Mouse (Mus musculus) limb, embryonic 12.5 days (tissue): ENCODE data around the gene Tusc2. TPM values are rescaled to one million over a fixed set of nuclear protein-coding genes. Genes with fewer than 3 reads are reported as not detected.

Source experiments
- ATAC-seq: fragments of 200-750 bp; cut with Nextera tagmentation; 2 replicates; pipeline ENCODE4 v1.8.0; 2017; ENCODE audit warnings: low read depth, moderate TSS enrichment; ENCODE audit not compliant: insufficient number of reproducible peaks, insufficient read depth, low FRiP score, low TSS enrichment
- H3K27ac ChIP-seq: fragments of 300-500 bp; sonication (generic); 2 replicates; pipeline ENCODE4 v1.5.1; 2016; ENCODE audit warnings: mild to moderate bottlenecking, moderate library complexity
- H3K27me3 ChIP-seq: fragments of 300-500 bp; sonication (generic); 2 replicates; pipeline ENCODE4 v1.6.1; 2016; ENCODE audit warnings: mild to moderate bottlenecking, moderate library complexity
- H3K36me3 ChIP-seq: fragments of 300-500 bp; sonication (generic); 2 replicates; pipeline ENCODE4 v1.6.1; 2016; ENCODE audit warnings: mild to moderate bottlenecking, moderate library complexity
- H3K4me1 ChIP-seq: fragments of 300-500 bp; sonication (generic); replicated peaks from 2 replicates; pipeline ENCODE4 v1.6.1; 2016
- H3K4me2 ChIP-seq: fragments of 300-500 bp; sonication (generic); 2 replicates; pipeline ENCODE4 v1.6.1; 2016; ENCODE audit warnings: mild to moderate bottlenecking, moderate library complexity
- H3K4me3 ChIP-seq: fragments of 300-500 bp; sonication (generic); replicated peaks from 2 replicates; pipeline ENCODE4 v1.5.1; 2016; ENCODE audit warnings: mild to moderate bottlenecking
- H3K9ac ChIP-seq: fragments of 300-500 bp; sonication (generic); replicated peaks from 2 replicates; pipeline ENCODE4 v1.6.1; 2016; ENCODE audit warnings: mild to moderate bottlenecking, moderate library complexity
- H3K9me3 ChIP-seq: fragments of 300-500 bp; sonication (generic); 2 replicates; pipeline ENCODE4 v1.6.1; 2016; ENCODE audit warnings: mild to moderate bottlenecking, moderate library complexity
- WGBS: fragments of 180-500 bp; shearing (Covaris S2); methylation state at CpG from one replicate; pipeline ENCODE4 v1.1.7; 2016; 5-methylcytosine and 5-hydroxymethylcytosine counted together
- polyA plus RNA-seq: library from polyadenylated mRNA; unstranded; fragments of >200 nt; fragmentation: Nextera tagmentation; extraction: Ambion mirVana; gene quantifications from 2 replicates; pipeline ENCODE4 v1.2.1, GENCODE M21; 2016

Tusc2 gene
- polyA plus RNA-seq, 1 experiment from 2014 or later = 52.6 TPM

GRCm38 (mm10) chr9:107545199-107545598 is 17.9 kb upstream of the Tusc2 start:
- H3K27me3 ChIP-seq = peaks cover 6% of the 10 kb centered on the region; the same call in 1 of the 2 replicates
- H3K4me2 ChIP-seq = no peak overlapping the region
- H3K9ac ChIP-seq = no peak overlapping the region
- ATAC-seq = no peak
- H3K4me3 ChIP-seq = no peak overlapping the region
- H3K4me1 ChIP-seq = peaks cover 42% of the 10 kb centered on the region
- H3K36me3 ChIP-seq = peaks cover 24% of the 10 kb centered on the region
- no peak overlapping the region for H3K27ac ChIP-seq
- WGBS = 83% methylated on average over 10 of the region's 10 CpGs
- H3K9me3 ChIP-seq = no peaks in the 10 kb centered on the region

GRCm38 (mm10) chr9:107545602-107546001 is 17.5 kb upstream of the Tusc2 start:
- Histone ChIP-seq H3K9me3 (no peaks in the 10 kb centered on the region), H3K36me3 (peaks cover 24% of the 10 kb centered on the region), H3K9ac (no peak overlapping the region), H3K4me3 (no peak overlapping the region), H3K4me1 (peaks cover 44% of the 10 kb centered on the region), H3K27me3 (peaks cover 10% of the 10 kb centered on the region; the same call in 1 of the 2 replicates), H3K4me2 (0 out of 2 replicates have a peak overlapping the region, but pooled peaks have one; percentile 13), H3K27ac (no peak overlapping the region)
- 6% methylated on average over 3 of the region's 3 CpGs for WGBS
- no peak for ATAC-seq

DNA sequence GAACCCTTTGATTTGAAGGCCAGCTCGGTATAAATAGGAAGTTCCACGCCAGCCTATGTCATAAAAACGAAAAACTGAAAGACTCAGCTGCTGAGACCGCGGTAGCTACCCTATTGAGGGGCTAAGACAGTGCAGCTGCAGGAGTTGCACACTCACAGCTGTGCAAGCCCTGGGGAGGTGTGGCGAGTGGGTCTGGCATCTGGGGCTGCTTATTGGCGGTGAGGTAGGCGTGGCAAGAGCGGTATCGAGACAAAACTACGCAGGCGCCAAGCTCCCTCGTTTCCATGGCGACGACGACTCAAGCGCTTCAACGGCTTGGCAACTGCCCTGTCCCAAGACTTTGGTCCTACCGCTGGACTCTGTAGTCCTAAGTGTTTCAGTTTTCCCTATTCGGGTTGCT is 16.0 kb upstream of the Tusc2 start, which contains the start of gene Zmynd10:
Zmynd10 (plus strand) TSS at position 273 of the 400 bp plus-strand sequence.
- Histone ChIP-seq H3K9me3 (no peaks in the 10 kb centered on the region), H3K36me3 (peaks cover 24% of the 10 kb centered on the region), H3K4me2 (peak within 1 kb of the TSS; percentile 55), H3K4me3 (peak within 1 kb of the TSS; percentile 22), H3K27me3 (peaks cover 13% of the 10 kb centered on the region; the same call in 1 of the 2 replicates), H3K9ac (peak within 1 kb of the TSS; percentile 9; the same call in 1 of the 2 replicates), H3K27ac (peak within 1 kb of the TSS; percentile 79), H3K4me1 (peaks cover 50% of the 10 kb centered on the region)
- ATAC-seq = peak; percentile 70; the same call in 1 of the 2 replicates
- WGBS = 2% methylated on average over 20 of the region's 20 CpGs

- Histone ChIP-seq H3K36me3 (peaks cover 24% of the 10 kb centered on the region), H3K27ac (no peak overlapping the region; the same call in 1 of the 2 replicates), H3K4me1 (peaks cover 53% of the 10 kb centered on the region), H3K27me3 (peaks cover 13% of the 10 kb centered on the region; the same call in 1 of the 2 replicates), H3K4me3 (no peak overlapping the region), H3K4me2 (no peak overlapping the region), H3K9me3 (no peaks in the 10 kb centered on the region), H3K9ac (no peak overlapping the region)
- 77% methylated on average over 5 of the region's 5 CpGs for WGBS
- ATAC-seq = no peak
These were observed 15.1 kb upstream of the Tusc2 start for GRCm38 (mm10) chr9:107547957-107548356.

GRCm38 (mm10) chr9:107548820-107549219 is 14.2 kb upstream of the Tusc2 start:
- Histone ChIP-seq H3K36me3 (peaks cover 17% of the 10 kb centered on the region), H3K4me1 (peaks cover 58% of the 10 kb centered on the region), H3K9me3 (no peaks in the 10 kb centered on the region), H3K27me3 (peaks cover 13% of the 10 kb centered on the region; the same call in 1 of the 2 replicates), H3K27ac (no peak overlapping the region), H3K4me3 (no peak overlapping the region), H3K4me2 (no peak overlapping the region), H3K9ac (no peak overlapping the region)
- ATAC-seq = no peak
- 90% methylated on average over 10 of the region's 10 CpGs for WGBS

DNA sequence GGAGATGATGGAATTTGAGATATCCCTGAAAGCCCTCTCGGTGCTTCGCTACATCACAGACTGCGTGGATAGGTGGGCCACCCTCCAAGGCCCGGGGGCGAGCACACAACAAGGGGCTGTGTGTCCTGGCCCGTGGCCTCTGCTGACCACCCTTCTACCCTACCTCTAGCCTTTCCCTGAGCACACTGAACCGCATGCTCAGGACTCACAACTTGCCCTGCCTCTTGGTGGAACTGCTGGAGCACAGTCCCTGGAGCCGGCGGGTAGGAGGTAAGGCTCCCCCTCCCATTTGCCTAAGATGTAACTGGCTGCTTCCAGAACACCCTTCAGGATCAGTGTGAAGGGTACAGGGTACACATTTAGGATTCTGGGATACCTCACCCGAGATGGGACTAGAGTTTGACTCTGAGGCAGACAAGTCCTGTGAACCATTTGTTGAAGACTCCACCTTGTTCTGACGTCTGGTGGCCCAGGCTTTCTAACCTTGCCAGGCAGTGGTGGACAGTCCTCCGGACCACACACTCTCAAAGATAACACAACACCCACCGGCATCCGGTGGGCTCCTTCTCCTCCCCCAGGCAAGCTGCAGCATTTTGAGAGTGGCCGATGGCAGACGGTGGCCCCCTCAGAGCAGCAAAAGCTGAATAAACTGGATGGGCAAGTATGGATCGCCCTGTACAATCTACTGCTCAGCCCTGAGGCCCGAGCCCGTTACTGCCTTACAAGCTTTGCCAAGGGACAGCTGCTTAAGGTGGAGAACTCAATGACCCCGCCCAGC is 13.6 kb upstream of the Tusc2 start:
- Histone ChIP-seq H3K27me3 (peaks cover 13% of the 10 kb centered on the region; the same call in 1 of the 2 replicates), H3K4me1 (peaks cover 61% of the 10 kb centered on the region), H3K27ac (no peak overlapping the region), H3K9ac (no peak overlapping the region), H3K4me2 (0 out of 2 replicates have a peak overlapping the region, but pooled peaks have one; percentile 89), H3K4me3 (no peak overlapping the region), H3K9me3 (no peaks in the 10 kb centered on the region), H3K36me3 (peaks cover 10% of the 10 kb centered on the region)
- ATAC-seq = no peak
- WGBS = 82% methylated on average over 20 of the region's 20 CpGs

- no peak for ATAC-seq
- Histone ChIP-seq H3K9me3 (no peaks in the 10 kb centered on the region), H3K4me3 (peak overlapping the region; percentile 75), H3K4me2 (peak overlapping the region; percentile 89), H3K27me3 (peaks cover 13% of the 10 kb centered on the region; the same call in 1 of the 2 replicates), H3K4me1 (peaks cover 65% of the 10 kb centered on the region), H3K9ac (peak overlapping the region; percentile 83; the same call in 1 of the 2 replicates), H3K36me3 (no peaks in the 10 kb centered on the region), H3K27ac (peak overlapping the region; percentile 87)
- 30% methylated on average over 23 of the region's 23 CpGs for whole genome bisulfite sequencing
These were observed 12.5 kb upstream of the Tusc2 start for GRCm38 (mm10) chr9:107550491-107551116.

DNA sequence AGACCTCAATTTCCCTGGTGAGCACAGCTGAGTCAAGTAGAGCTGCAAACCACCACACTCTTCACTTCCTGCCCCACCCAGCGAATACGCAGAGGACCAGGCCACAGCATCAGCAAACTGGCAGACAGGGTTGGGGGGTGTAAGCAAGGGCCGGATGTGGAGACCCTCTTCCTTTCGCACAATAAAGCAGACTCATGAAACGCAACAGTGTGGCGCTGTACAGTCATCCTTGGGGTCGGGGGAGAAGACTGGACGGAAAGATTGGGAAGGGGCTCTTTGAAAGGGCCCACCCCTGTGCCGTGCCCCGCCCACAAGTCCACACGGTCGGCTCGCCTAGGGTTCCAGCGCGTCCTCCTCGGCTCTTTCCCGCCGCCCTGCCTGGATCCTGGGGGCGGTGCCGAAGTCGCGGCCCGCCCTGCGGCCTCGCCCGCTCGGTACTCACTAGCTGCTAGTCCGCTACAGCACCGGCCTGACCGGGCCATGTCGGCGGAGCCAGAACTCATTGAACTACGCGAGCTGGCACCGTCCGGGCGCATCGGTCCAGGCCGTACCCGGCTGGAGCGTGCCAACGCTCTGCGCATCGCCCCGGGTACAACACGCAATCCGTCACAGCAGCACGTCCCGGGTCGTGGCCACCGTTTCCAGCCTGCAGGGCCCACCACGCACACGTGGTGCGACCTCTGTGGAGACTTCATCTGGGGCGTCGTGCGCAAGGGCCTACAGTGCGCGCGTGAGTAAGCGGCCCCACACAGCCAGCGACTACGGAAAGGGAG is 11.8 kb upstream of the Tusc2 start, which contains the start of gene Rassf1:
Rassf1 (plus strand) TSS at position 439 of the 773 bp plus-strand sequence.
- H3K9ac ChIP-seq = peak within 1 kb of the TSS; percentile 83
- WGBS = under 1% methylated on average over 63 of the region's 63 CpGs
- peaks cover under 1% of the 10 kb centered on the region; the same call in 1 of the 2 replicates for H3K36me3 ChIP-seq
- peak within 1 kb of the TSS; percentile 89 for H3K4me2 ChIP-seq
- peak within 1 kb of the TSS; percentile 87 for H3K27ac ChIP-seq
- peaks cover 65% of the 10 kb centered on the region for H3K4me1 ChIP-seq
- 0 out of 2 replicates have a peak, but pooled peaks have one; percentile 3 for ATAC-seq
- H3K9me3 ChIP-seq = no peaks in the 10 kb centered on the region
- peak within 1 kb of the TSS; percentile 75 for H3K4me3 ChIP-seq
- H3K27me3 ChIP-seq = peaks cover 13% of the 10 kb centered on the region; the same call in 1 of the 2 replicates

DNA sequence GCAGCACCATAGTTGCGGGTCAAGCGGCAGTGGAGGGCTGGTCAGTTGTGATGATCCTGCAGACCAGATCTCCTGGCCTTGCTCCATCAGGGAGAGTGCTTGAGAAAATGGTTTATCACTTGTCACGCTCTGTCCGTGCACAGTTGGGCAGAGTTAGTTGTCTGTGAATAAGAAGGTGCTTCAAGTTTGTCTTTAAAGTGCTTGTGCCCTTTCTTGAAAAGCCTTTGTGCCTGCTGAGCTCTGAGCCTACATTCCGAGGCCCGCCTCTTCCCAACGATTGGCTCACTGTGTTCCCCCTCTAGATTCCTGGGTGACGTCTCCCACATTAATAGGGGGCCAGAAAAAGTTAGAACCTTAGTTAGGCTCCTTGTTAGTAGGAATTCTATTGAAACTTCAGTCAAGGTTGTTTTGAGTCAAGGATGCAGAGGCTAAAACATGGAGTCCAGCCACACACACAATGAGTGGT is 11.1 kb upstream of the Tusc2 start:
- peak overlapping the region; percentile 75 for H3K4me3 ChIP-seq
- peaks cover 13% of the 10 kb centered on the region; the same call in 1 of the 2 replicates for H3K27me3 ChIP-seq
- H3K4me1 ChIP-seq = peaks cover 65% of the 10 kb centered on the region
- H3K27ac ChIP-seq = peak overlapping the region; percentile 87
- WGBS = 6% methylated on average over 8 of the region's 8 CpGs
- ATAC-seq = no peak
- peak overlapping the region; percentile 83 for H3K9ac ChIP-seq
- peaks cover 7% of the 10 kb centered on the region for H3K36me3 ChIP-seq
- H3K9me3 ChIP-seq = no peaks in the 10 kb centered on the region
- peak overlapping the region; percentile 89 for H3K4me2 ChIP-seq

GRCm38 (mm10) chr9:107552690-107553393 is 10.2 kb upstream of the Tusc2 start:
- Histone ChIP-seq H3K27me3 (peaks cover 13% of the 10 kb centered on the region; the same call in 1 of the 2 replicates), H3K36me3 (peaks cover 16% of the 10 kb centered on the region), H3K27ac (peak overlapping the region; percentile 95; the same call in 1 of the 2 replicates), H3K4me1 (peaks cover 56% of the 10 kb centered on the region), H3K4me2 (peak overlapping the region; percentile 89), H3K9ac (no peak overlapping the region), H3K4me3 (peak overlapping the region; percentile 75), H3K9me3 (no peaks in the 10 kb centered on the region)
- ATAC-seq = no peak
- 82% methylated on average over 5 of the region's 5 CpGs for WGBS
